ENCODE assay signal across 16 mouse cellular contexts in the genomic region with DNA sequence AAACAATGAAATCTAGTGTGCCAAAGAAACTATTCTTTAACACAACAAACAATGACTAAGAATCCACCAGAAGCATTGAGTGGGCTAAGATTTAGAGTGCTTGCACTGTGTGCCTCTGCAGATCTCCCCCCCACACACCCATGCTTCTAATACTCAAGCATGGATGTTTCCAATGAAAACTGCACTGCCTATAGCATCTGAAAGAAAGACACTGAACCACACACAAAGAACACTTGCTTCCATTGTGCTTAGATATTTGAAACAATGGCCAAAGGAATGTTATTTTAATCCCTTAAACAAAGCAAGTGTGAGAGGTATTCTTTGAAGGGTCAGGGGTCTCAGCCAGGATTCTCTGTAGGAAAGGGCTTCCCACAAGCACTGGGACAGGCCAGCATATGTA.
"Had no signal": no experiment of that assay in that cellular context is flagged by ENCODE, and none has a peak within 500 bp of the region (broad histone marks: within the 10 kb centered on the region; RNA-seq: fewer than 3 reads in every experiment).

No protein-coding gene starts in this region.

- H3K4me1 ChIP-seq: limb, embryonic 15.5 days; liver, embryonic 12.5 days; stomach, embryonic 15.5 days had no signal

- H3K4me2 ChIP-seq: kidney, embryonic 15.5 days; limb, embryonic 15.5 days; liver, embryonic 12.5 days; lung, embryonic 14.5 days; midbrain, embryonic 12.5 days; stomach, embryonic 15.5 days had no signal

- H3K27ac ChIP-seq: kidney, embryonic 15.5 days; limb, embryonic 15.5 days; liver, embryonic 12.5 days; midbrain, embryonic 12.5 days; stomach, embryonic 15.5 days had no signal

- ATAC-seq: liver, embryonic 12.5 days; midbrain, embryonic 16.5 days had no signal

- H3K9ac ChIP-seq: kidney, embryonic 15.5 days; limb, embryonic 15.5 days; liver, embryonic 12.5 days; lung, embryonic 14.5 days; midbrain, embryonic 12.5 days; stomach, embryonic 15.5 days had no signal

- H3K4me3 ChIP-seq: kidney, embryonic 15.5 days; limb, embryonic 15.5 days; liver, embryonic 12.5 days; midbrain, embryonic 12.5 days; stomach, embryonic 15.5 days had no signal

- H3K27me3 ChIP-seq: kidney, embryonic 15.5 days; limb, embryonic 15.5 days; liver, embryonic 12.5 days; midbrain, embryonic 12.5 days; stomach, embryonic 15.5 days had no signal

- DNase-seq: kidney, postnatal 36 days; layer of hippocampus, adult 9-11 months; layer of hippocampus, postnatal 36 days; lung, embryonic 14.5 days; lung, postnatal 10 days; lung, postnatal 4 days; right cerebral cortex, postnatal 4 days; spleen, adult 18-20 months; thymus, adult 2 months; thymus, postnatal 25 days had no signal

- H3K9me3 ChIP-seq: kidney, embryonic 15.5 days; limb, embryonic 15.5 days; liver, embryonic 12.5 days; midbrain, embryonic 12.5 days; stomach, embryonic 15.5 days had no signal
